Comparison of ENCODE assay signal across 20 mouse cellular contexts in genomic region chr9:60317291-60317690, GRCm38 (mm10).
DNase-seq lines count a peak whose midpoint lies in the region; ATAC-seq and TF ChIP-seq lines count a peak whose summit lies in the region.
"Had no signal": no experiment of that assay in that cellular context is flagged by ENCODE, and none has a peak within 500 bp of the region (broad histone marks: within the 10 kb centered on the region; RNA-seq: fewer than 3 reads in every experiment).

No protein-coding gene starts in this region.

- no peak for TF ChIP-seq CTCF in heart, postnatal 0 days (IDR thresholded peaks at IDR 0.05; ENCODE audit: low read depth)

- no peak overlapping the region for H3K4me3 ChIP-seq in heart, postnatal 0 days (ENCODE audit: low read depth, low read length)
- no peak overlapping the region for H3K4me3 ChIP-seq in forebrain, embryonic 11.5 days (ENCODE audit: low read depth, low read length)
- H3K4me3 ChIP-seq: embryonic facial prominence, embryonic 13.5 days; gastrocnemius, adult 2 months; midbrain, embryonic 12.5 days; myocyte; neural tube, embryonic 15.5 days had no signal

- peaks cover 11% of the 10 kb centered on the region for H3K4me1 ChIP-seq in heart, postnatal 0 days (ENCODE audit: control insufficient read depth, insufficient read depth)
- no peaks in the 10 kb centered on the region for H3K4me1 ChIP-seq in forebrain, embryonic 11.5 days (replicated peaks; ENCODE audit: control insufficient read depth, insufficient read depth, low read length)
- H3K4me1 ChIP-seq: embryonic facial prominence, embryonic 13.5 days had no signal

- H3K9ac ChIP-seq in heart, postnatal 0 days (replicated peaks; ENCODE audit: low read depth, low read length), result no peak overlapping the region
- no peak overlapping the region for H3K9ac ChIP-seq in forebrain, embryonic 11.5 days (ENCODE audit: low read length)
- H3K9ac ChIP-seq: embryonic facial prominence, embryonic 13.5 days; forebrain, postnatal 0 days; midbrain, embryonic 12.5 days; neural tube, embryonic 15.5 days had no signal

- DNase-seq in heart, adult 9 months (ENCODE audit: low spot score in 2 of 2), result peak; percentile 26 to 47
- no peak for DNase-seq in heart, adult 8-10 months (ENCODE audit: low spot score)
- peak; percentile 50 for DNase-seq in heart, postnatal 0 days (ENCODE audit: low spot score)
- DNase-seq in kidney, adult 9 months, result peak; percentile 93
- DNase-seq in large intestine, adult 2 months (ENCODE audit: low read depth, low spot score), result peak; percentile 70
- DNase-seq in gastrocnemius, postnatal 36 days, result no peak
- DNase-seq in forebrain, embryonic 11.5 days (ENCODE audit: low spot score), result no peak
- DNase-seq: adrenal gland, postnatal 36 days; liver; lung, adult 2 months; thymus, adult 18-20 months had no signal

- no peak overlapping the region for H3K4me2 ChIP-seq in heart, postnatal 0 days (ENCODE audit: low read depth, low read length)
- H3K4me2 ChIP-seq in forebrain, embryonic 11.5 days (ENCODE audit: low read depth, low read length, severe bottlenecking), result no peak overlapping the region
- H3K4me2 ChIP-seq: embryonic facial prominence, embryonic 13.5 days; midbrain, embryonic 12.5 days; neural tube, embryonic 15.5 days had no signal

- peak; percentile 47; the same call in 1 of the 2 replicates for ATAC-seq in heart, postnatal 0 days (ENCODE audit: insufficient read depth, low read depth)
- no peak for ATAC-seq in forebrain, embryonic 11.5 days (replicated peaks; ENCODE audit: low FRiP score)
- ATAC-seq in monocyte, adult 5-6 weeks (replicated peaks; ENCODE audit: insufficient number of reproducible peaks, low FRiP score, low TSS enrichment, poor library complexity, severe bottlenecking), result no peak
- ATAC-seq: hindbrain, embryonic 16.5 days had no signal

- TF ChIP-seq EP300 in heart, postnatal 0 days (IDR thresholded peaks at IDR 0.05; ENCODE audit: low read depth), result no peak

- WGBS in heart, postnatal 0 days, result 40% methylated on average over 8 of the region's 8 CpGs
- 43% methylated on average over 8 of the region's 8 CpGs for whole genome bisulfite sequencing in large intestine, adult 2 months
- WGBS in forebrain, embryonic 11.5 days, result 94% methylated on average over 8 of the region's 8 CpGs

- intact Hi-C loops in gastrocnemius, postnatal 36 days (cut with DNase I), result no loop called here

- no peaks in the 10 kb centered on the region for H3K9me3 ChIP-seq in heart, postnatal 0 days (replicated peaks; ENCODE audit: control insufficient read depth, low read length)
- no peaks in the 10 kb centered on the region for H3K9me3 ChIP-seq in forebrain, embryonic 11.5 days (ENCODE audit: control insufficient read depth, low read length)
- H3K9me3 ChIP-seq: embryonic facial prominence, embryonic 13.5 days; midbrain, embryonic 12.5 days; neural tube, embryonic 15.5 days had no signal

- no peaks in the 10 kb centered on the region for H3K27me3 ChIP-seq in heart, postnatal 0 days (ENCODE audit: control insufficient read depth, insufficient read depth, low read length)
- no peaks in the 10 kb centered on the region for H3K27me3 ChIP-seq in forebrain, embryonic 11.5 days (ENCODE audit: control insufficient read depth, insufficient read depth, low read length)
- H3K27me3 ChIP-seq: embryonic facial prominence, embryonic 13.5 days; midbrain, embryonic 12.5 days; neural tube, embryonic 15.5 days had no signal

- peak overlapping the region; percentile 77 for H3K27ac ChIP-seq in heart, postnatal 0 days (ENCODE audit: low read depth)
- no peak overlapping the region for H3K27ac ChIP-seq in forebrain, embryonic 11.5 days (ENCODE audit: low read depth, low read length)
- H3K27ac ChIP-seq: embryonic facial prominence, embryonic 13.5 days; macrophage; midbrain, embryonic 12.5 days; neural tube, embryonic 15.5 days had no signal

- H3K36me3 ChIP-seq in heart, postnatal 0 days (replicated peaks; ENCODE audit: control insufficient read depth, insufficient read depth, low read length), result no peaks in the 10 kb centered on the region
- no peaks in the 10 kb centered on the region for H3K36me3 ChIP-seq in forebrain, embryonic 11.5 days (ENCODE audit: control insufficient read depth, insufficient read depth, low read length)
- H3K36me3 ChIP-seq: embryonic facial prominence, embryonic 13.5 days; midbrain, embryonic 12.5 days; neural tube, embryonic 15.5 days had no signal

Comparison
In these comparisons a context has a peak if more than half of its experiments do, and no peak if none do; other contexts are left out.
1. DNase-seq: peak in heart, adult 9 months (2 of 2), heart, postnatal 0 days (single experiment), kidney, adult 9 months (single experiment) and large intestine, adult 2 months (single experiment); none in heart, adult 8-10 months (single experiment), gastrocnemius, postnatal 36 days (0 of 2) and forebrain, embryonic 11.5 days (single experiment).